Mouse (Mus musculus): ENCODE measurements at regions not wholly inside any gene's neighbourhood (a gene's known extent, or its start where the extent isn't known, plus 50 kb on each side); places are given as distances from the start of the nearest gene placed in this dataset.

- no peak for DNase-seq (ENCODE audit: low spot score in 2 of 2)
Observed at GRCm38 (mm10) chr2:9683673-9684210, 197.3 kb upstream of the 4930412O13Rik start.

GRCm38 (mm10) chr2:9688176-9688575 lies 192.9 kb upstream of the 4930412O13Rik start:
- DNase-seq (ENCODE audit: low spot score in 2 of 2), result no peak

- no peak for DNase-seq (ENCODE audit: low spot score in 2 of 2)
Observed at GRCm38 (mm10) chr2:9689518-9689917, 191.5 kb upstream of the 4930412O13Rik start.

GRCm38 (mm10) chr2:9691506-9691905 lies 189.5 kb upstream of the 4930412O13Rik start:
- no peak for DNase-seq (ENCODE audit: low spot score in 2 of 2)

- no peak for DNase-seq (ENCODE audit: low spot score in 2 of 2)
Observed at GRCm38 (mm10) chr2:9691906-9692305, 189.1 kb upstream of the 4930412O13Rik start.

- DNase-seq (ENCODE audit: low spot score in 2 of 2), result no peak
Observed at GRCm38 (mm10) chr2:9693351-9693750, 187.7 kb upstream of the 4930412O13Rik start.

GRCm38 (mm10) chr2:9694178-9694577 lies 186.9 kb upstream of the 4930412O13Rik start:
- no peak for DNase-seq (ENCODE audit: low spot score in 2 of 2)

GRCm38 (mm10) chr2:9697591-9698345 lies 183.3 kb upstream of the 4930412O13Rik start:
- no peak for DNase-seq (ENCODE audit: low spot score in 2 of 2)

GRCm38 (mm10) chr2:9704266-9704665 lies 176.8 kb upstream of the 4930412O13Rik start:
- no peak for DNase-seq (ENCODE audit: low spot score in 2 of 2)

GRCm38 (mm10) chr2:9709466-9709865 lies 171.6 kb upstream of the 4930412O13Rik start:
- no peak for DNase-seq (ENCODE audit: low spot score in 2 of 2)

GRCm38 (mm10) chr2:9717904-9718303 lies 163.1 kb upstream of the 4930412O13Rik start:
- no peak for DNase-seq (ENCODE audit: low spot score in 2 of 2)

GRCm38 (mm10) chr2:9733243-9733642 lies 147.8 kb upstream of the 4930412O13Rik start:
- DNase-seq (ENCODE audit: low spot score in 2 of 2), result no peak

GRCm38 (mm10) chr2:9744181-9744580 lies 136.9 kb upstream of the 4930412O13Rik start:
- no peak for DNase-seq (ENCODE audit: low spot score in 2 of 2)

- DNase-seq (ENCODE audit: low spot score in 2 of 2), result no peak
Observed at GRCm38 (mm10) chr2:9749829-9750788, 130.9 kb upstream of the 4930412O13Rik start.

GRCm38 (mm10) chr2:9753691-9754090 lies 127.4 kb upstream of the 4930412O13Rik start:
- no peak for DNase-seq (ENCODE audit: low spot score in 2 of 2)

- no peak for DNase-seq (ENCODE audit: low spot score in 2 of 2)
Observed at GRCm38 (mm10) chr2:9754153-9754552, 126.9 kb upstream of the 4930412O13Rik start.

- DNase-seq (ENCODE audit: low spot score in 2 of 2), result no peak
Observed at GRCm38 (mm10) chr2:9757770-9758420, 123.2 kb upstream of the 4930412O13Rik start.

GRCm38 (mm10) chr2:9758983-9759382 lies 122.1 kb upstream of the 4930412O13Rik start:
- DNase-seq (ENCODE audit: low spot score in 2 of 2), result no peak

- DNase-seq (ENCODE audit: low spot score in 2 of 2), result no peak
Observed at GRCm38 (mm10) chr2:9759389-9760104, 121.5 kb upstream of the 4930412O13Rik start.

GRCm38 (mm10) chr2:9780159-9780558 lies 100.9 kb upstream of the 4930412O13Rik start:
- no peak for DNase-seq (ENCODE audit: low spot score in 2 of 2)

- DNase-seq (ENCODE audit: low spot score in 2 of 2), result no peak
Observed at GRCm38 (mm10) chr2:9782698-9783097, 98.4 kb upstream of the 4930412O13Rik start.
